In the genomic region with DNA sequence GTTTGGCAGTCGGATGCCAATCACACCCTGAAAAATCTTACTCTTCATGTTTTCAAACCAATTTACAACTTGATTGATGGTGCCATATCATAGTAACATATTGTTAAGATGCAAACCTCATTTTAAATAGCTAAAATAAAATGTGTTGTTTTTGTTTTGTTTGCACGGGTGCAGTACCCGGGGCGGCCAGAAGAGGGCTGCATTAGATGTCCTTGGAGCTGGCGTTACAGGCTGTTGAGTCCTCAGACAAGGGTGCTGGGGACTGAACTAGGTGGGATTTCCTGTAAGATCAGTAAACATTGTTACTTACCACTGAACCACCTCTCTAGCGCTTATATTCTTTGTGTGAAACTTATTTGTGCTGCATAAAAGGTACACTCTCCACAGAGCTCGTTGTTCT, we compare ENCODE assay signal across 8 mouse cellular contexts.
DNase-seq lines count a peak whose midpoint lies in the region; ATAC-seq and TF ChIP-seq lines count a peak whose summit lies in the region.

No protein-coding gene starts in this region.

- no peak overlapping the region for H3K9ac ChIP-seq in heart, postnatal 0 days (replicated peaks; ENCODE audit: low read depth, low read length)
- H3K9ac ChIP-seq in heart, embryonic 12.5 days: no peak overlapping the region
- no peak overlapping the region for H3K9ac ChIP-seq in liver, postnatal 0 days (replicated peaks)

- H3K4me1 ChIP-seq in heart, postnatal 0 days (ENCODE audit: control insufficient read depth, insufficient read depth): peaks cover 13% of the 10 kb centered on the region
- H3K4me1 ChIP-seq in heart, embryonic 12.5 days (replicated peaks): peaks cover 34% of the 10 kb centered on the region
- no peaks in the 10 kb centered on the region for H3K4me1 ChIP-seq in liver, postnatal 0 days (ENCODE audit: insufficient read depth)

- TF ChIP-seq CTCF in heart, postnatal 0 days (IDR thresholded peaks at IDR 0.05; ENCODE audit: low read depth): peak; percentile 51
- TF ChIP-seq CTCF in liver, postnatal 0 days (IDR thresholded peaks at IDR 0.05; ENCODE audit: low read depth): peak; percentile 77

- H3K36me3 ChIP-seq in heart, postnatal 0 days (replicated peaks; ENCODE audit: control insufficient read depth, insufficient read depth, low read length): no peaks in the 10 kb centered on the region
- H3K36me3 ChIP-seq in heart, embryonic 12.5 days: no peaks in the 10 kb centered on the region
- H3K36me3 ChIP-seq in liver, postnatal 0 days (replicated peaks; ENCODE audit: insufficient read depth, low read length): no peaks in the 10 kb centered on the region

- no peak for DNase-seq in heart, postnatal 0 days (ENCODE audit: low spot score)
- DNase-seq in urinary bladder, postnatal 14 days (ENCODE audit: low spot score): peak; percentile 15
- no peak for DNase-seq in urinary bladder, postnatal 10 days (ENCODE audit: low spot score)
- DNase-seq in c-Kit-positive CD71-positive TER-119-negative erythroid progenitor cells, embryonic 14.5 days (ENCODE audit: low read depth): peak; percentile 28
- DNase-seq in liver, postnatal 0 days: peak; percentile 59
- peak; percentile 44 for DNase-seq in thymus, postnatal 0 days (ENCODE audit: low spot score)
- no peak for DNase-seq in gastrocnemius, postnatal 14 days

- ATAC-seq in heart, postnatal 0 days (ENCODE audit: insufficient read depth, low read depth): no peak
- no peak for ATAC-seq in heart, embryonic 12.5 days (ENCODE audit: insufficient number of reproducible peaks, low FRiP score)
- no peak for ATAC-seq in liver, postnatal 0 days

- no peak for TF ChIP-seq EP300 in heart, postnatal 0 days (IDR thresholded peaks at IDR 0.05; ENCODE audit: low read depth)
- no peak for TF ChIP-seq EP300 in liver, postnatal 0 days (IDR thresholded peaks at IDR 0.05; ENCODE audit: low read depth)

- no peaks in the 10 kb centered on the region for H3K9me3 ChIP-seq in heart, postnatal 0 days (replicated peaks; ENCODE audit: control insufficient read depth, low read length)
- H3K9me3 ChIP-seq in heart, embryonic 12.5 days (replicated peaks): no peaks in the 10 kb centered on the region
- H3K9me3 ChIP-seq in liver, postnatal 0 days (ENCODE audit: low read length): no peaks in the 10 kb centered on the region

- intact Hi-C loops in gastrocnemius, postnatal 14 days (cut with DNase I; ENCODE audit: low total_unique reads): loop anchor here (5.0 kb wide), 1 partner anchor 79 kb away; no protein-coding TSS in a partner anchor

- 0 out of 2 replicates have a peak, but pooled peaks cover 2% of the 10 kb centered on the region for H3K27me3 ChIP-seq in heart, postnatal 0 days (ENCODE audit: control insufficient read depth, insufficient read depth, low read length)
- H3K27me3 ChIP-seq in heart, embryonic 12.5 days (replicated peaks): no peaks in the 10 kb centered on the region
- H3K27me3 ChIP-seq in liver, postnatal 0 days (ENCODE audit: insufficient read depth, low read length): peaks cover 20% of the 10 kb centered on the region

- H3K4me2 ChIP-seq in heart, postnatal 0 days (ENCODE audit: low read depth, low read length): no peak overlapping the region
- H3K4me2 ChIP-seq in heart, embryonic 12.5 days: no peak overlapping the region
- no peak overlapping the region for H3K4me2 ChIP-seq in liver, postnatal 0 days (ENCODE audit: low read depth, low read length)

- no peak overlapping the region for H3K4me3 ChIP-seq in heart, postnatal 0 days (ENCODE audit: low read depth, low read length)
- no peak overlapping the region for H3K4me3 ChIP-seq in heart, embryonic 12.5 days
- no peak overlapping the region for H3K4me3 ChIP-seq in liver, postnatal 0 days (ENCODE audit: low read depth, low read length)

- WGBS in heart, postnatal 0 days: 51% methylated on average over 7 of the region's 7 CpGs
- 44% methylated on average over 7 of the region's 7 CpGs for WGBS in heart, embryonic 12.5 days
- WGBS in liver, postnatal 0 days (ENCODE audit: insufficient replicate concordance): 30% methylated on average over 7 of the region's 7 CpGs

- H3K27ac ChIP-seq in heart, postnatal 0 days (ENCODE audit: low read depth): no peak overlapping the region
- no peak overlapping the region for H3K27ac ChIP-seq in heart, embryonic 12.5 days (ENCODE audit: poor library complexity, severe bottlenecking)
- no peak overlapping the region for H3K27ac ChIP-seq in liver, postnatal 0 days (ENCODE audit: low read depth)

Comparison
In these comparisons a context has a peak if more than half of its experiments do, and no peak if none do; other contexts are left out.
1. DNase-seq: peak in urinary bladder, postnatal 14 days (single experiment), c-Kit-positive CD71-positive TER-119-negative erythroid progenitor cells, embryonic 14.5 days (single experiment), liver, postnatal 0 days (single experiment) and thymus, postnatal 0 days (single experiment); none in heart, postnatal 0 days (single experiment), urinary bladder, postnatal 10 days (single experiment) and gastrocnemius, postnatal 14 days (single experiment).